Mouse (Mus musculus) liver, embryonic 13.5 days (tissue): ENCODE data around the gene Smn1. TPM values are rescaled to one million over a fixed set of nuclear protein-coding genes. Genes with fewer than 3 reads are reported as not detected.
"Not testable (repeated sequence)": the region's sequence is repeated elsewhere in the genome, so short reads cannot be mapped to it uniquely, and the experiment has no call there.

Experiments
- ATAC-seq: fragments of 200-750 bp; cut with Nextera tagmentation; 2 replicates; pipeline ENCODE4 v1.8.0; 2017; ENCODE audit warnings: low read depth, mild to moderate bottlenecking, moderate number of reproducible peaks, moderate library complexity
- DNase-seq: peaks from one replicate; pipeline ENCODE4 v3.0.0; 2022
- H3K27ac ChIP-seq: fragments of 300-500 bp; sonication (generic); 2 replicates; pipeline ENCODE4 v1.5.1; 2015; ENCODE audit warnings: moderate library complexity, mild to moderate bottlenecking, inconsistent platforms
- H3K27me3 ChIP-seq: fragments of 300-500 bp; sonication (generic); 2 replicates; pipeline ENCODE4 v1.6.1; 2015; ENCODE audit warnings: mild to moderate bottlenecking, inconsistent platforms
- H3K36me3 ChIP-seq: fragments of 300-500 bp; sonication (generic); 2 replicates; pipeline ENCODE4 v1.6.1; 2015; ENCODE audit warnings: mild to moderate bottlenecking, inconsistent platforms
- H3K4me1 ChIP-seq: fragments of 300-500 bp; sonication (generic); replicated peaks from 2 replicates; pipeline ENCODE4 v1.6.1; 2015; ENCODE audit warnings: inconsistent platforms
- H3K4me2 ChIP-seq: fragments of 300-500 bp; sonication (generic); 2 replicates; pipeline ENCODE4 v1.6.1; 2015; ENCODE audit warnings: inconsistent platforms, mild to moderate bottlenecking, moderate library complexity
- H3K4me3 ChIP-seq: fragments of 300-500 bp; sonication (generic); replicated peaks from 2 replicates; pipeline ENCODE4 v1.5.1; 2015; ENCODE audit warnings: mild to moderate bottlenecking, inconsistent platforms
- H3K9ac ChIP-seq: fragments of 300-500 bp; sonication (generic); 2 replicates; pipeline ENCODE4 v1.6.1; 2015; ENCODE audit warnings: mild to moderate bottlenecking, inconsistent platforms
- H3K9me3 ChIP-seq: fragments of 300-500 bp; sonication (generic); replicated peaks from 2 replicates; pipeline ENCODE4 v1.6.1; 2016; ENCODE audit warnings: inconsistent platforms
- WGBS: fragments of 180-500 bp; shearing (Covaris S2); methylation state at CpG from one replicate; pipeline ENCODE4 v1.1.7; 2015; ENCODE audit not compliant: insufficient replicate concordance; 5-methylcytosine and 5-hydroxymethylcytosine counted together
- polyA plus RNA-seq: library from polyadenylated mRNA; unstranded; fragments of >200 nt; fragmentation: Nextera tagmentation; extraction: Ambion mirVana; gene quantifications from 2 replicates; pipeline ENCODE4 v1.2.1, GENCODE M21; 2015

Smn1 gene
- polyA plus RNA-seq, 1 experiment from 2014 or later = 31.7 TPM

DNA sequence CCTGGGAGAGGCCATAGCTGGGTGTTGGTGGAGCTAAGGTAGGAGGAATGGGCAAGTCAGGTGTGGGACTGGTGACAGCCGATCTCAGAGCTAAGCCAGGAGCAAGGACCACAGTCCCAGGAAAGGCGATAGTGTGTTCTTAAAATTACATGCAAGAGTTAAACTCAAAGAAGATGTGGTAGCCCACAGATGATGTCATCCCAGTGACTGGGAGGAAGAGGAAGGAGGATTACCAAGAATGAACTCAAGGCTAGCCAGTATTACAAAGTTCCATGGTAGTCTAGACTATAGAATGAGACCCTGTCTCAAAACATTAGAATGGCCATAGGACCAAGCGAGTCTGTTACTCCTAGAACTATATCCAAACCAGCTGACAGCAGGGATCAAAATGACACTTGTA, 32.0 kb downstream of the Smn1 start:
- H3K4me1 ChIP-seq = 0 out of 2 replicates have a peak, but pooled peaks cover 5% of the 10 kb centered on the region
- H3K27ac ChIP-seq = no peak overlapping the region
- H3K9ac ChIP-seq = no peak overlapping the region
- H3K4me2 ChIP-seq = no peak overlapping the region
- no peaks in the 10 kb centered on the region for H3K27me3 ChIP-seq
- WGBS = 67% methylated on average over 3 of the region's 3 CpGs
- H3K4me3 ChIP-seq = no peak overlapping the region
- H3K9me3 ChIP-seq = no peaks in the 10 kb centered on the region
- ATAC-seq (no peak), DNase-seq (no peak)
- no peaks in the 10 kb centered on the region for H3K36me3 ChIP-seq

- not testable (repeated sequence) for H3K27ac ChIP-seq
- WGBS = 69% methylated on average over 11 of the region's 11 CpGs
Measured at GRCm38 (mm10) chr13:100161171-100161870, 36.7 kb downstream of the Smn1 start.

GRCm38 (mm10) chr13:100162467-100162866, 37.8 kb downstream of the Smn1 start:
- not testable (repeated sequence) for H3K4me2 ChIP-seq, ATAC-seq, H3K9me3 ChIP-seq, DNase-seq, H3K27me3 ChIP-seq, H3K4me1 ChIP-seq, H3K36me3 ChIP-seq, H3K27ac ChIP-seq, H3K9ac ChIP-seq, H3K4me3 ChIP-seq

More at GRCm38 (mm10) chr13:100161171-100161870, 36.7 kb downstream of the Smn1 start:
- H3K9me3 ChIP-seq, ATAC-seq, H3K4me2 ChIP-seq, H3K4me1 ChIP-seq, H3K4me3 ChIP-seq, H3K36me3 ChIP-seq, DNase-seq, H3K9ac ChIP-seq, H3K27me3 ChIP-seq: not testable (repeated sequence)

- whole genome bisulfite sequencing = 54% methylated on average over 2 of the region's 2 CpGs
- not testable (repeated sequence) for H3K9me3 ChIP-seq, DNase-seq, H3K27me3 ChIP-seq, H3K9ac ChIP-seq, ATAC-seq, H3K36me3 ChIP-seq, H3K27ac ChIP-seq, H3K4me3 ChIP-seq, H3K4me2 ChIP-seq, H3K4me1 ChIP-seq
Measured at GRCm38 (mm10) chr13:100166378-100166777, 41.7 kb downstream of the Smn1 start.

- not testable (repeated sequence) for ATAC-seq, H3K27ac ChIP-seq, H3K36me3 ChIP-seq, H3K4me1 ChIP-seq, H3K4me2 ChIP-seq, H3K4me3 ChIP-seq, H3K27me3 ChIP-seq, DNase-seq, H3K9me3 ChIP-seq, H3K9ac ChIP-seq
- 74% methylated on average over 4 of the region's 5 CpGs for WGBS
Measured at GRCm38 (mm10) chr13:100174360-100174759, 49.7 kb downstream of the Smn1 start.

- not testable (repeated sequence) for H3K4me1 ChIP-seq, H3K36me3 ChIP-seq, H3K9me3 ChIP-seq, H3K9ac ChIP-seq, H3K27ac ChIP-seq, H3K4me3 ChIP-seq, ATAC-seq, H3K27me3 ChIP-seq, H3K4me2 ChIP-seq, DNase-seq
Measured at GRCm38 (mm10) chr13:100183111-100183510, 58.5 kb downstream of the Smn1 start.

Other genes with a start within 250 kb of the Smn1 start
- gene Cartpt, start 223.8 kb upstream of the Smn1 start, polyA plus RNA-seq = 0.09 TPM in 1 of 2 replicates, not detected in the other
- gene Mccc2, start 109.2 kb upstream of the Smn1 start, polyA plus RNA-seq = 16.2 and 21.3 TPM in 2 replicates
- gene Bdp1, start 20.8 kb upstream of the Smn1 start, polyA plus RNA-seq = 17.7 and 19.9 TPM in 2 replicates
- 24.6 and 29.9 TPM in 2 replicates for gene Serf1, start 16.8 kb upstream of the Smn1 start, polyA plus RNA-seq
- 1.4 and 1.6 TPM in 2 replicates for gene Naip2, start 77.2 kb downstream of the Smn1 start, polyA plus RNA-seq
- gene Naip5, start 121.5 kb downstream of the Smn1 start, polyA plus RNA-seq = 0.27 and 0.44 TPM in 2 replicates
- gene Naip6, start 192.8 kb downstream of the Smn1 start, polyA plus RNA-seq = 0.23 TPM in 2 replicates